Mouse (Mus musculus): Measurements from ENCODE around the gene Gm21293.

Gm21293 gene

GRCm38 (mm10) chr10:104142687-104143086 lies at the start of gene Gm21293:
Gene Gm21293 (plus strand): TSS chr10:104142987.
- WGBS: no CpG with 5 or more reads among the region's 3 CpGs

- 39% methylated on average over 3 of the region's 3 CpGs for WGBS
Observed at GRCm38 (mm10) chr10:104110044-104110443, 32.7 kb upstream of the Gm21293 start.

GRCm38 (mm10) chr10:104118312-104118711 lies 24.5 kb upstream of the Gm21293 start:
- 85% methylated on average over 2 of the region's 2 CpGs for WGBS

GRCm38 (mm10) chr10:104151197-104151596 lies 8.4 kb downstream of the Gm21293 start, which contains the start of gene Gm6763:
Gene Gm6763 (plus strand): TSS chr10:104151497.
- no CpG with 5 or more reads among the region's 3 CpGs for WGBS

GRCm38 (mm10) chr10:104159706-104160105 lies 16.9 kb downstream of the Gm21293 start, which contains the start of gene Gm8764:
Gene Gm8764 (plus strand): TSS chr10:104160006.
- WGBS: no CpG with 5 or more reads among the region's 3 CpGs

- no CpG with 5 or more reads among the region's 3 CpGs for WGBS
Observed at GRCm38 (mm10) chr10:104168215-104168614, 25.4 kb downstream of the Gm21293 start, which contains the start of gene Gm21304. Gene Gm21304 (plus strand): TSS chr10:104168515.

- WGBS: no CpG with 5 or more reads among the region's 3 CpGs
Observed at GRCm38 (mm10) chr10:104176724-104177123, 33.9 kb downstream of the Gm21293 start, which contains the start of gene Gm21312. Gene Gm21312 (plus strand): TSS chr10:104177024.

- whole genome bisulfite sequencing: no CpG with 5 or more reads among the region's 3 CpGs
Observed at GRCm38 (mm10) chr10:104185233-104185632, 42.4 kb downstream of the Gm21293 start, which contains the start of gene Gm20765. Gene Gm20765 (plus strand): TSS chr10:104185533.

GRCm38 (mm10) chr10:104193742-104194141 lies 51.0 kb downstream of the Gm21293 start, which contains the start of gene Gm4340:
Gene Gm4340 (plus strand): TSS chr10:104194042.
- WGBS: no CpG with 5 or more reads among the region's 3 CpGs

Data from cerebral cortex, adult 2 months (tissue).